Mouse (Mus musculus): ENCODE measurements at regions not wholly inside any gene's neighbourhood (a gene's known extent, or its start where the extent isn't known, plus 50 kb on each side); places are given as distances from the start of the nearest gene placed in this dataset.
A peak's percentile ranks its signal among the peaks of the same experiment; 100 is the strongest.

DNA sequence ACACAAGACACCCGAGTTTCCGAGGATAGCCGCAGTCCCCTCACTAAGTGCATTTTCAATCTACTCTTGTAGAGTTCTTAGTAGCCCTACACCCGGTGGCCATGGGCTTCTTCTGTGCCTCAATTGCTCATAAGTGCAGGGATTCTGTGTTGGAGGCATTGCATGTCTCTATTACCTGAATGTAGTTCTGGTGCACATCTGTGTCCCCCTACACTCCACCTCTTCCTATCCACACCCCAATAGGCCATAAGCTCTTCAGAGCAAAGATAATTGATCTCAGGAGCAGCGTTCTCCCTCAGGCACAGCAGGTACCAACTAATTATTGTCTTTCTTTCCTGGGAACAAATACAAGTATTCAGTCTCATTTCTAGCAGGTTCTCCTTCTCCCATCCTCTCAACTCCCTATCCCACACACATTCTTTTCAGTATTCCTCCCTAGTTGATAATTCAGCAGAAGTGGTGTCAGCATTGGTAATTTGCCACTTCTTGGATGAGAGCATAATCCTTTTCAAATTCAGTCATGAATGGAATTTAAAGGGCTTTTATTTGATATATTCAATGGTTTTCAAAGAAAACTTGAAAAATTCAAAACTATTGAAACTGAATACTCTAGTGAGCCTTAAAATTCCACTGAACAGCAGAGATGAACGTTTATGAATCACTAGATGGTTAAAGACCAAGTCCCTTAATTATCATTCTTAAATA lies 108.7 kb upstream of the Cp start:
- Histone ChIP-seq H3K4me1 (no peaks in the 10 kb centered on the region), H3K36me3 (replicated peaks; ENCODE audit: low read length) (no peaks in the 10 kb centered on the region), H3K27me3 (replicated peaks) (no peaks in the 10 kb centered on the region), H3K9me3 (no peaks in the 10 kb centered on the region), H3K4me3 (replicated peaks) (no peak overlapping the region)
- no peak for TF ChIP-seq FLI1 (IDR thresholded peaks at IDR 0.05; ENCODE audit: low read length)
- no peak for TF ChIP-seq GATA1 (IDR thresholded peaks at IDR 0.05; ENCODE audit: borderline replicate concordance, low read length)

DNA sequence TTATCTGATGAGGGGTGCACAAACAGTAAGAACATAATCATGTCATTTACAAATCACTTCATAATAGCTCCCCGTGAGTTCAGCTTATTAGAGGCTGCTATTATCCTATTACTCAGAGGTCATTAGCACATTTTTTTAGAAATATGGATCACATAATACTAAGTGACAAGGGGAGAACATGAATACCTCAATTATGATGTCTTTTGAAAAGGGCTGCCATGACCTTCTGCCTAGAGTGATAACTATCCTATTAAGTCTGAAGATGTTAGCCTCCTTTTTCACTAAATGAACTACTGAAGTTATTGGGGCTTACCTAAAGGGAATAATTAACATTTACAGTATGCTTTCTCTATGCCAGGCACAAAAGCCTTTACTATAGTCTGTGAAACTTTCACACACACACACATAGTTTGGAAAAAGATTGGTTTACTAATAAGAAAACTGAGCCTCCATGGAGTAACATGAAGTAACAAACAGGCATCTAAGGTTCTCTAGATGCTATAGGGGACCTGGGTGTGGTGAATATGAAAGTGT lies 108.1 kb upstream of the Cp start:
- Histone ChIP-seq H3K4me3 (replicated peaks) (no peak overlapping the region), H3K9me3 (no peaks in the 10 kb centered on the region), H3K27me3 (replicated peaks) (no peaks in the 10 kb centered on the region), H3K36me3 (replicated peaks; ENCODE audit: low read length) (no peaks in the 10 kb centered on the region), H3K4me1 (no peaks in the 10 kb centered on the region)
- no peak for TF ChIP-seq FLI1 (IDR thresholded peaks at IDR 0.05; ENCODE audit: low read length)
- TF ChIP-seq GATA1 (IDR thresholded peaks at IDR 0.05; ENCODE audit: borderline replicate concordance, low read length): no peak

DNA sequence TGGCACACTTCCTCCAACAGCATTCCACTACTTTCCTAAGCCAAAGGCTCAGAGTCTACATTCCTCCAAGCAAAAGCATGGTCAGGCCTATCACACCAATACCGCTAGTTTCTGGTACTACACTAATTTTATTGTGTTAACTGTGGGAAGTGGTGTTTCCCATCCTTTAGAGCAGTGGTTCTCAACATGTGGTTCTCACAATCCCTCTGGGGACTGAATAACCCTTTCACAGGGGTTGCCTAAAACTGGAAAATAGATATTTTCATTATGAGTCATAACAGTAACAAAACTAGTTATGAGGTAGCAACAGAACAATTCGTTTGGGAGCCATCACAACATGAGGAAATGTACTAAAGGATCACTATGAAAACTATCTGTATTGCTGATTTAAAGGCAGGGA lies 74.2 kb upstream of the Cp start:
- no peak for TF ChIP-seq FLI1 (IDR thresholded peaks at IDR 0.05; ENCODE audit: low read length)
- TF ChIP-seq GATA1 (IDR thresholded peaks at IDR 0.05; ENCODE audit: borderline replicate concordance, low read length): no peak
- H3K4me3 ChIP-seq (replicated peaks): no peak overlapping the region

DNA sequence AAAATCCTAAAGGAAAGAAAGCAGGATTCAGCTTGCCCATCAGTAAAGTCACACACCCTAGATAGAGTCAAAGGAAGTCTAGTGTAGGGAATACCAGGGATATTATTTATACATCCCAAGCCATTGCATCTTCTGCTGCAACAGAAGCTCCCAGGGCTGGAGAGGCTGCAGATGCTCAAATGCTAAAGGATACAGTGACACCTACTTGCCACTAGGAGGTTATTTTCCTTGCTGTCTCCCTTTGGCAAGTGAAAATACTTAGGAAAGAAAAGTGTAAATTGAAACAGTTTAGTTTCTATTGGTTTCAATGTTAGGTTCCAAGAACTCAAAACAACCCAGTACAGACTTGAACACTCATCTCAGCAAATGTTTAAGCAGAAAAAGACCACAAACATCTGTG lies 68.4 kb upstream of the Cp start:
- TF ChIP-seq GATA1 (IDR thresholded peaks at IDR 0.05; ENCODE audit: borderline replicate concordance, low read length): no peak
- no peak for TF ChIP-seq FLI1 (IDR thresholded peaks at IDR 0.05; ENCODE audit: low read length)
- Histone ChIP-seq H3K36me3 (replicated peaks; ENCODE audit: low read length) (peaks cover 3% of the 10 kb centered on the region), H3K9me3 (peaks cover 9% of the 10 kb centered on the region), H3K4me3 (replicated peaks) (no peak overlapping the region), H3K4me1 (peaks cover 10% of the 10 kb centered on the region; the same call in 1 of the 2 replicates), H3K27me3 (replicated peaks) (no peaks in the 10 kb centered on the region)

More for the DNA sequence above, 74.2 kb upstream of the Cp start:
- no peaks in the 10 kb centered on the region for H3K36me3 ChIP-seq (replicated peaks; ENCODE audit: low read length)
- H3K9me3 ChIP-seq: peaks cover 3% of the 10 kb centered on the region; the same call in 1 of the 2 replicates
- no peaks in the 10 kb centered on the region for H3K27me3 ChIP-seq (replicated peaks)
- no peaks in the 10 kb centered on the region for H3K4me1 ChIP-seq

DNA sequence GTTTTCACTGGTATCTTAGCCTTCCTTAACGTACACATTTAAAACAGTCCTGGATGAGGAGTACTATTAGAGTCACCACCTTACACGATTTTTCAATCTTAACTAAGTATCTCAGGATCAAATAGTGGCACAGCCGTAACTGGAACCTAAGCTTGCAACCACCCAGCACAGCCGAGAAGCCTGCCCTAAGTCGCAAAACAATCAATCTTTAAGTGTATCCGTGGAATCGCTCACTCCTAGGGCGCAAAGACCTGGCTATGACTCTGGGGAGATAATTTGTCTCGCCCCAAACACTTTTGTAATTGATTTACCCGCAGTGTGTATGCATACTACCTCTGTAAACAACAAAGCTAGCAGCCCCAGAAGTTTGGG lies 62.6 kb upstream of the Cp start:
- Histone ChIP-seq H3K4me1 (peaks cover 41% of the 10 kb centered on the region), H3K27me3 (replicated peaks) (no peaks in the 10 kb centered on the region), H3K36me3 (replicated peaks; ENCODE audit: low read length) (peaks cover 7% of the 10 kb centered on the region), H3K9me3 (peaks cover 9% of the 10 kb centered on the region), H3K4me3 (replicated peaks) (peak overlapping the region; percentile 100)
- TF ChIP-seq FLI1 (IDR thresholded peaks at IDR 0.05; ENCODE audit: low read length): no peak
- TF ChIP-seq GATA1 (IDR thresholded peaks at IDR 0.05; ENCODE audit: borderline replicate concordance, low read length): no peak

DNA sequence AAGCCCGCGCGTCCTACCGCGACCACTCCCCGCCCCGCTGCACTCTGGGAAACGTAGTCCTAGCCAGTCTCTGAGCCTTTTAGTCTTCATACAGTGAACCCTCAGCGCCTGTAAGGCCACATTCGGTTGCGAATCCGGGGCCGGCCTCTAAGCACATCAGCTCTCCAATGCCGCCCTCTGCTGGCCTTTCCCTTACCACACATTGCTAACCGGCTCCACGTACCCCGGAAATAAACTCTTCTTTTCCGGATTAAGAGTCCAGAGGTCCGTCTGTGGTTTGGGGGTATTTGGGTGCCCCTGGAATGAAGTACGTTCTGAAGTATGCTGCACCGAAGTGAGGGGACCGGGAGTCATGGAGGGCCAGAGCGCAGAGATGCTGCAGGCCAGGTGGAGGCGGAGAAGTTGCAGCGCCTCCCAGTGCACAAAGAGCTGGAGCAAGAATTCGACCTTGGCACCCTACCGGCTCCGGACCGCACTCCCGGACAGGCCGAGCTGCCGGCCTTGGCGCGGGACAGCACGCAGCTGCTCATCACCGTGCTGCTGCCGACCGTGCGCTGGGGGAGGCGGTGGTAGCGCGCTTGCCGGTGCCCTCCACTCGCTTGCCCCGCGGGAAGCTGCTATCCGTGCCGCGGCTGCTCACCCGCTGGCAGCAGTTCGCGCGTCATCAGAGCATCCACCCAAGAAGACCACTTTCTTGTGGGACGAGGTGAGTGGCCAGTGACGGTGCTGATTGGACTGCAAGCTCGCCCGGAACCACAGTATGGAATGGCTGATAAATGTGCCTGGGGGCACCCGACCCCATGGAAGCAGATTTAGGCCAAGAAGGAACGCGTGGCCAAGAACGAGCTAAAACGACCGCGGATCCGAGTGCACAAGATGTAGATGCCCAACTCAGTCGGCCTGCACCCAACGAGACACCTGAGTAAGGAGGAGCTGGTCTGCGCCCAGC lies 62.0 kb upstream of the Cp start:
- TF ChIP-seq FLI1 (IDR thresholded peaks at IDR 0.05; ENCODE audit: low read length): no peak
- TF ChIP-seq GATA1 (IDR thresholded peaks at IDR 0.05; ENCODE audit: borderline replicate concordance, low read length): no peak
- peaks cover 7% of the 10 kb centered on the region for H3K36me3 ChIP-seq (replicated peaks; ENCODE audit: low read length)
- peaks cover 41% of the 10 kb centered on the region for H3K4me1 ChIP-seq
- H3K9me3 ChIP-seq: peaks cover 9% of the 10 kb centered on the region
- H3K4me3 ChIP-seq (replicated peaks): peak overlapping the region; percentile 100
- no peaks in the 10 kb centered on the region for H3K27me3 ChIP-seq (replicated peaks)

DNA sequence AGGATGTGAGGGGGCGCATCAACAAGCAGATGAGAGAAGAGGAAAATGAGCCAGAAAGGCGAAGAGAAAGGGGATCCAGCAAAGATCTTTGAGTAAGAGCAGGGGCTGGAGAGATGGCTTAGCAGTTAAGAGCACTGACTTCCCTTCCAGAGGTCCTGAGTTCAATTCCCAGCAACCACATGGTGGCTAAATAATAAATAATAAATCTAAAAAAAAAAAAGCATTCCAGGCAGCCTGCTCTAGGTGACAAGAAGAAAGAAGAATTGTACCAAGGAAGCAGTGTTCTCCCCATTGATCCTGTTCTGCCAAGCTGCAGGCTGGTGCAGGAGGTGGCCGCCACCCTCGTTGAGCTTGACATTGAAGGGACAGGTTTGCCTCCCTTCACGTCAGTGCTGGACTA lies 61.1 kb upstream of the Cp start:
- Histone ChIP-seq H3K9me3 (peaks cover 5% of the 10 kb centered on the region), H3K36me3 (replicated peaks; ENCODE audit: low read length) (peaks cover 4% of the 10 kb centered on the region), H3K4me3 (replicated peaks) (peak overlapping the region; percentile 100), H3K27me3 (replicated peaks) (no peaks in the 10 kb centered on the region), H3K4me1 (peaks cover 38% of the 10 kb centered on the region)
- no peak for TF ChIP-seq FLI1 (IDR thresholded peaks at IDR 0.05; ENCODE audit: low read length)
- TF ChIP-seq GATA1 (IDR thresholded peaks at IDR 0.05; ENCODE audit: borderline replicate concordance, low read length): no peak

DNA sequence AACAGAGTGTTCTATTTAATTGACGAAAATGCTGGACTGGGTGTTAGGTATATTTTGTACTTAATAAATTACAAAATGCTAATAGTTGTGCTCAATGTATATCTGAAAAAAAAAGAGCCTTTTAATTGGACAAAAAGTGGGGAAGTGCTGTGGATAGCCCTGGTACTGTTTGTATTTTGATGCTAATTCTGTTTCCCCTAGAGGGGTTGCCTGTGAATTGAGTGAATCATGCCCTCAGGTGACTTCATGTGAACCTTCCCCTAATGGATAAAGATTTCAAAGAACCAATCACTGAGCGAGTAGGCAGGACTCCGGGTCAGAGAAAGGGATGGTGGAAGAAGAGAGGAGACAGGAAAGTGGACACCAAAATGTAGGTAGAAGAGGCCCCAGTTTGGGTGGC lies 59.7 kb upstream of the Cp start:
- no peak for TF ChIP-seq GATA1 (IDR thresholded peaks at IDR 0.05; ENCODE audit: borderline replicate concordance, low read length)
- TF ChIP-seq FLI1 (IDR thresholded peaks at IDR 0.05; ENCODE audit: low read length): no peak

DNA sequence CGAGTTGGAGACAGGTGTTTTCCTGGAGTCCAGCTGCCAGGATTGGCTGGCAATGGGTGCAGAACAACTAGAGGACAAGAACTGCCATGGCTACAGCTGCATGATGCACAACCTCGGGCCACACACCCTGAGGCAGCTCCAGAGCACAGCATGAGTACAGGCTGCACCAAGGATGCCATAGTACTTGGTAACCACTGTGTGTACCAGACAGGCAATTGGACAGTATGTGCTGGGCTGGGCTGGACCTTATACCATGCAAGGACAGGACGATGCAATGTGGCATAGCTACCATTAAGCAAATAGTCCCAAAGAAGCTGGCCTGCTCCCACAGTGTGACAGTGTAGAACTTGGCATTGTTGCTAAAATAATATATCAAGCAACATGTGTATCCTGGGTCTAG lies 54.6 kb upstream of the Cp start:
- H3K4me3 ChIP-seq (replicated peaks): no peak overlapping the region
- TF ChIP-seq FLI1 (IDR thresholded peaks at IDR 0.05; ENCODE audit: low read length): no peak
- no peak for TF ChIP-seq GATA1 (IDR thresholded peaks at IDR 0.05; ENCODE audit: borderline replicate concordance, low read length)

More for the DNA sequence above, 59.7 kb upstream of the Cp start:
- H3K36me3 ChIP-seq (replicated peaks; ENCODE audit: low read length): peaks cover 4% of the 10 kb centered on the region
- H3K4me3 ChIP-seq (replicated peaks): no peak overlapping the region
- H3K27me3 ChIP-seq (replicated peaks): no peaks in the 10 kb centered on the region
- H3K4me1 ChIP-seq: peaks cover 35% of the 10 kb centered on the region
- no peaks in the 10 kb centered on the region for H3K9me3 ChIP-seq

More for the DNA sequence above, 54.6 kb upstream of the Cp start:
- Histone ChIP-seq H3K36me3 (replicated peaks; ENCODE audit: low read length) (peaks cover 3% of the 10 kb centered on the region), H3K4me1 (peaks cover 10% of the 10 kb centered on the region), H3K27me3 (replicated peaks) (peaks cover 2% of the 10 kb centered on the region), H3K9me3 (no peaks in the 10 kb centered on the region)
